Mouse (Mus musculus) embryo, embryonic 11.5 days (tissue): ENCODE measurements around the gene Evc2.

ENCODE experiments used
- DNase-seq: peaks from one replicate; pipeline ENCODE4 v3.0.0-alpha.2; 2012; ENCODE audit warnings: low read depth, low spot score

Evc2 gene

GRCm38 (mm10) chr5:37365751-37366150 lies 27.5 kb downstream of the Evc2 start:
- DNase-seq: no peak

- DNase-seq: no peak
These were observed 30.5 kb downstream of the Evc2 start for GRCm38 (mm10) chr5:37368796-37369195.

GRCm38 (mm10) chr5:37377376-37377775 lies 39.1 kb downstream of the Evc2 start:
- no peak for DNase-seq

GRCm38 (mm10) chr5:37380641-37381040 lies 42.3 kb downstream of the Evc2 start:
- DNase-seq: no peak

- DNase-seq: no peak
These were observed 45.3 kb downstream of the Evc2 start for GRCm38 (mm10) chr5:37383570-37383969.

- DNase-seq: no peak
These were observed 50.3 kb downstream of the Evc2 start for GRCm38 (mm10) chr5:37388646-37389045.

- no peak for DNase-seq
These were observed 51.7 kb downstream of the Evc2 start for GRCm38 (mm10) chr5:37389808-37390495.

GRCm38 (mm10) chr5:37390923-37391322 lies 52.6 kb downstream of the Evc2 start:
- DNase-seq: no peak

GRCm38 (mm10) chr5:37391901-37392300 lies 53.6 kb downstream of the Evc2 start:
- DNase-seq: no peak

- DNase-seq: no peak
These were observed 57.1 kb downstream of the Evc2 start for GRCm38 (mm10) chr5:37395172-37396030.

- no peak for DNase-seq
These were observed 80.7 kb downstream of the Evc2 start for GRCm38 (mm10) chr5:37419028-37419427.

- no peak for DNase-seq
These were observed 88.9 kb downstream of the Evc2 start for GRCm38 (mm10) chr5:37427210-37427609.

- no peak for DNase-seq
These were observed 97.1 kb downstream of the Evc2 start for GRCm38 (mm10) chr5:37435417-37435816.

GRCm38 (mm10) chr5:37442767-37443166 lies 104.5 kb downstream of the Evc2 start:
- DNase-seq: no peak

GRCm38 (mm10) chr5:37447546-37447945 lies 109.2 kb downstream of the Evc2 start:
- no peak for DNase-seq

GRCm38 (mm10) chr5:37456590-37456989 lies 118.3 kb downstream of the Evc2 start:
- DNase-seq: no peak

GRCm38 (mm10) chr5:37457191-37457590 lies 118.9 kb downstream of the Evc2 start:
- DNase-seq: no peak

GRCm38 (mm10) chr5:37457831-37458230 lies 119.5 kb downstream of the Evc2 start:
- DNase-seq: no peak

- no peak for DNase-seq
These were observed 119.9 kb downstream of the Evc2 start for GRCm38 (mm10) chr5:37458236-37458635.

- DNase-seq: no peak
These were observed 127.2 kb downstream of the Evc2 start for GRCm38 (mm10) chr5:37465461-37465860.

- no peak for DNase-seq
These were observed 129.3 kb downstream of the Evc2 start for GRCm38 (mm10) chr5:37467646-37468045.

GRCm38 (mm10) chr5:37469031-37469430 lies 130.7 kb downstream of the Evc2 start:
- DNase-seq: no peak

- DNase-seq: no peak
These were observed 133.3 kb downstream of the Evc2 start for GRCm38 (mm10) chr5:37471584-37471983.
